Mouse (Mus musculus) neutrophil, adult 83 days (primary cell): Measurements from ENCODE around the gene Olfr1137. TPM values are rescaled to one million over a fixed set of nuclear protein-coding genes. Genes with fewer than 3 reads are reported as not detected.

Experiments
- total RNA-seq, 2 experiments: library from RNA; stranded (reverse); gene quantifications; one replicate each; pipeline ENCODE4 v1.2.4; 2023

Olfr1137 gene
- not detected for total RNA-seq

GRCm38 (mm10) chr2:87713079-87713478 lies at the start of gene Olfr1137:
TSS of gene Olfr1137 (minus strand) at chr2:87713179.

GRCm38 (mm10) chr2:87753891-87754290 lies 40.9 kb upstream of the Olfr1137 start, which contains the start of gene Olfr1141:
TSS of gene Olfr1141 (minus strand) at chr2:87753991.

GRCm38 (mm10) chr2:87743452-87743851 lies 30.5 kb upstream of the Olfr1137 start, which contains the start of gene Olfr1140:
TSS of gene Olfr1140 (plus strand) at chr2:87743752.

GRCm38 (mm10) chr2:87739878-87740277 lies 26.9 kb upstream of the Olfr1137 start, which contains the start of gene Olfr1138:
TSS of gene Olfr1138 (minus strand) at chr2:87739978.

GRCm38 (mm10) chr2:87693847-87694246 lies 19.1 kb downstream of the Olfr1137 start, which contains the start of gene Olfr1136:
TSS of gene Olfr1136 (minus strand) at chr2:87693947.

GRCm38 (mm10) chr2:87673564-87673963 lies 39.4 kb downstream of the Olfr1137 start, which contains the start of gene Olfr1135:
TSS of gene Olfr1135 (minus strand) at chr2:87673664.

Other genes with a start within 250 kb of the Olfr1137 start
- gene Pramel7, start 216.1 kb downstream of the Olfr1137 start, total RNA-seq, result not detected
- gene Pramel6, start 206.6 kb downstream of the Olfr1137 start, total RNA-seq, result not detected
- gene Olfr153, start 181.4 kb downstream of the Olfr1137 start, total RNA-seq, result not detected
- gene Olfr1128, start 167.6 kb downstream of the Olfr1137 start, total RNA-seq, result not detected
- gene Olfr1129, start 139.3 kb downstream of the Olfr1137 start, total RNA-seq, result not detected
- not detected for gene Olfr1130, start 107.0 kb downstream of the Olfr1137 start, total RNA-seq
- not detected for gene Olfr1131, start 86.1 kb downstream of the Olfr1137 start, total RNA-seq
- gene Olfr1132, start 75.6 kb downstream of the Olfr1137 start, total RNA-seq, result not detected
- gene Olfr1133, start 65.8 kb downstream of the Olfr1137 start, total RNA-seq, result not detected
- not detected for gene Olfr1134, start 54.7 kb downstream of the Olfr1137 start, total RNA-seq
- gene Olfr1135, start 39.5 kb downstream of the Olfr1137 start, total RNA-seq, result not detected
- not detected for gene Olfr1136, start 19.2 kb downstream of the Olfr1137 start, total RNA-seq
- gene Olfr1138, start 26.8 kb upstream of the Olfr1137 start, total RNA-seq, result not detected
- not detected for gene Olfr1140, start 30.6 kb upstream of the Olfr1137 start, total RNA-seq
- gene Olfr1141, start 40.8 kb upstream of the Olfr1137 start, total RNA-seq, result not detected
- gene Olfr152, start 66.3 kb upstream of the Olfr1137 start, total RNA-seq, result not detected
- gene Olfr1143, start 87.4 kb upstream of the Olfr1137 start, total RNA-seq, result not detected
- gene Olfr1145, start 96.6 kb upstream of the Olfr1137 start, total RNA-seq, result not detected
- not detected for gene Olfr1148, start 117.4 kb upstream of the Olfr1137 start, total RNA-seq
- not detected for gene Olfr1150-ps1, start 130.8 kb upstream of the Olfr1137 start, total RNA-seq
- gene Olfr1151, start 142.7 kb upstream of the Olfr1137 start, total RNA-seq, result not detected
- gene Olfr1152, start 153.3 kb upstream of the Olfr1137 start, total RNA-seq, result not detected
- not detected for gene Olfr1153, start 181.8 kb upstream of the Olfr1137 start, total RNA-seq
- gene Olfr1154, start 192.0 kb upstream of the Olfr1137 start, total RNA-seq, result not detected
- gene Olfr1155, start 232.0 kb upstream of the Olfr1137 start, total RNA-seq, result not detected
- not detected for gene Olfr1156, start 239.9 kb upstream of the Olfr1137 start, total RNA-seq